Mouse (Mus musculus) natural killer cell, adult 2 months (primary cell): ENCODE results near the gene Coa3.

Source experiments
- DNase-seq, 2 experiments: peaks; one replicate each; pipeline ENCODE4 v3.0.0; 2022; ENCODE audit warnings: low spot score in 2 of 2

The Coa3 gene

GRCm38 (mm10) chr11:101252941-101253340 is 26.0 kb downstream of the Coa3 start:
- DNase-seq = no peak

GRCm38 (mm10) chr11:101251031-101251430 is 27.9 kb downstream of the Coa3 start:
- DNase-seq = no peak

GRCm38 (mm10) chr11:101248258-101248994 is 30.5 kb downstream of the Coa3 start:
- peak in 1 of 2 experiments; percentile 47 for DNase-seq

GRCm38 (mm10) chr11:101247521-101248030 is 31.3 kb downstream of the Coa3 start:
- no peak for DNase-seq

GRCm38 (mm10) chr11:101246702-101247012 is 32.3 kb downstream of the Coa3 start:
- DNase-seq = no peak

GRCm38 (mm10) chr11:101245855-101246701 is 32.8 kb downstream of the Coa3 start, which contains the start of gene Ramp2:
Gene Ramp2 (plus strand): TSS chr11:101246028.
- DNase-seq = no peak

- DNase-seq = no peak
Measured at GRCm38 (mm10) chr11:101245071-101245470, 33.8 kb downstream of the Coa3 start.

- DNase-seq = no peak
Measured at GRCm38 (mm10) chr11:101238071-101238647, 40.8 kb downstream of the Coa3 start.

GRCm38 (mm10) chr11:101236782-101237181 is 42.1 kb downstream of the Coa3 start:
- no peak for DNase-seq

- no peak for DNase-seq
Measured at GRCm38 (mm10) chr11:101235429-101235828, 43.5 kb downstream of the Coa3 start.

GRCm38 (mm10) chr11:101234124-101234523 is 44.8 kb downstream of the Coa3 start:
- DNase-seq = no peak

- DNase-seq = no peak
Measured at GRCm38 (mm10) chr11:101233240-101233639, 45.7 kb downstream of the Coa3 start.

GRCm38 (mm10) chr11:101232010-101232839 is 46.7 kb downstream of the Coa3 start:
- no peak for DNase-seq

- no peak for DNase-seq
Measured at GRCm38 (mm10) chr11:101230991-101231871, 47.7 kb downstream of the Coa3 start.

GRCm38 (mm10) chr11:101230526-101230925 is 48.4 kb downstream of the Coa3 start:
- DNase-seq = no peak

GRCm38 (mm10) chr11:101230061-101230511 is 48.8 kb downstream of the Coa3 start:
- no peak for DNase-seq

- no peak for DNase-seq
Measured at GRCm38 (mm10) chr11:101229361-101229900, 49.5 kb downstream of the Coa3 start.
